Mouse (Mus musculus) bone marrow, adult 2 months (tissue): ENCODE results near the gene Bloc1s3. TPM values are rescaled to one million over a fixed set of nuclear protein-coding genes. Genes with fewer than 3 reads are reported as not detected.

Experiments used
- H3K27ac ChIP-seq: fragments of 200-500 bp; 2 replicates; pipeline ENCODE4 v1.5.1; 2012; ENCODE audit warnings: low read depth, mild to moderate bottlenecking, control low read depth, inconsistent platforms, low read length; ENCODE audit not compliant: control insufficient read depth, poor library complexity, insufficient read depth
- H3K4me1 ChIP-seq: fragments of 200-500 bp; 2 replicates; pipeline ENCODE4 v1.6.1; 2011; ENCODE audit warnings: low read length; ENCODE audit not compliant: control insufficient read depth, insufficient read depth
- H3K4me3 ChIP-seq: fragments of 200-500 bp; replicated peaks from 2 replicates; pipeline ENCODE3; 2011; ENCODE audit warnings: mild to moderate bottlenecking, low read depth, low read length, control low read depth; ENCODE audit not compliant: control insufficient read depth
- CTCF ChIP-seq: fragments of 200-500 bp; IDR thresholded peaks from 2 replicates; pipeline ENCODE4 v1.5.1; 2011; ENCODE audit warnings: low read length, control low read depth; ENCODE audit not compliant: control insufficient read depth, insufficient read depth
- POLR2A ChIP-seq: fragments of 200-500 bp; IDR thresholded peaks from 2 replicates; pipeline ENCODE4 v1.6.1; 2011; ENCODE audit warnings: low read depth, mild to moderate bottlenecking, control low read depth, low read length, borderline replicate concordance; ENCODE audit not compliant: control insufficient read depth
- WGBS: fragments of 180-500 bp; shearing (Covaris S2); methylation state at CpG from one replicate; pipeline ENCODE4 v1.1.7; 2018; 5-methylcytosine and 5-hydroxymethylcytosine counted together
- polyA plus RNA-seq: library from polyadenylated mRNA; stranded (reverse); fragments of >200 nt; gene quantifications from 2 replicates; pipeline ENCODE4 v1.2.4, GENCODE M21; 2011; ENCODE audit warnings: low replicate concordance; ENCODE audit not compliant: missing spikeins, insufficient read depth, insufficient read length

Gene Bloc1s3
- polyA plus RNA-seq, 1 experiment = 8.0 TPM

DNA sequence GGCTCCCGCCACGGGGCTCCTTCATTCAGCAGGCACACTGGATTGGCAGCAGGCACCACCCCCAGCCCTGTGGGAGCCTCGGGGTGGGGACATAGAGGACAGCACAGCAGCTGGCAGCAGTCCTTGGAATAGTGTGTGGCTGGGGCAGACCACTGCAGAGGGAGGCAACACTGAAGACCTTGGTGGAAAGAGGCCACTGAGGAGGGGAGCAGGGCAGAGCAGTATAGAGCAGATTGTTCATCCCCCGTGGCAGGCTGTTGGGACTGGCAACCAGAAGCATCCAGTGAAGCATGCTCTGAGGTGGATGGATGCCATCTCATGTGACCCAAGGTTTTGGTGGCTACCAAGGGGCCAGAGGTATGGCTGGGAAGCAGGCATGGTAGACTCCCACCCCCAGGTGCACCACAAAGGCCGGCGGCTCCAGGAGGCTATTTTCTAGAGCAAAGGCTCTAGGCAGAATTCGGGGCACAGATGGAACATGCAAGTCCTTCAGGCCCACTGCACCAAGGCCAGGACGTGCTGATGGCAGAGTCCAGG lies 34.1 kb upstream of the Bloc1s3 start:
- Histone ChIP-seq H3K4me3 (no peak overlapping the region), H3K27ac (no peak overlapping the region), H3K4me1 (no peaks in the 10 kb centered on the region)
- TF ChIP-seq CTCF (no peak), POLR2A (no peak)
- 66% methylated on average over 8 of the region's 8 CpGs for WGBS

DNA sequence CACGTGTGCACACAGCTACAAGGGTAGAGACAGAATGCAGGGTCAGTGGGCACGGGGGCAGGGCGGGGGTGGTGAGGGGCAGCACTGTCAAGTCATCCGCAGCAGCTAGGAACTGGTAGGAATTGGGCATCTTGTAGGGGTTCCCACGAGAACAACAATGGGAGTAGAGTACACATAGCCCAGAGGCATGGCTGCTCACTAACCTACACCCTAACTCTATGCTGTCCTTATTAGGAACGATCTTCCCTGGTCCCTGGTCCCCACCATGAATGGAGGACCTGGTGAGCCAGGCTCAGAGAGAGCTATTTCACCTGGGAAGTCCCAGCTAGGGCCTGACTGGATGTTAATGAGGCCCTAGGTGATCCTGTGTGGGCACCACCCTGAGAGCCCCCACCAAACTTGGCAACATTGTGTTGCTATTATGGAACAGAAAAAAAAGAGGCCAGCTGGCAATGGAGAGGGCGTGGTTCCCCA lies 33.6 kb upstream of the Bloc1s3 start:
- H3K4me1 ChIP-seq = no peaks in the 10 kb centered on the region
- H3K4me3 ChIP-seq = no peak overlapping the region
- TF ChIP-seq POLR2A = no peak
- TF ChIP-seq CTCF = no peak
- 90% methylated on average over 7 of the region's 7 CpGs for WGBS
- H3K27ac ChIP-seq = no peak overlapping the region

- no peak for TF ChIP-seq CTCF
- no peak for TF ChIP-seq POLR2A
- no peaks in the 10 kb centered on the region for H3K4me1 ChIP-seq
- no peak overlapping the region for H3K27ac ChIP-seq
- 77% methylated on average over 2 of the region's 2 CpGs for WGBS
- H3K4me3 ChIP-seq = no peak overlapping the region
These were observed 32.8 kb upstream of the Bloc1s3 start for GRCm38 (mm10) chr7:19540771-19541566.

DNA sequence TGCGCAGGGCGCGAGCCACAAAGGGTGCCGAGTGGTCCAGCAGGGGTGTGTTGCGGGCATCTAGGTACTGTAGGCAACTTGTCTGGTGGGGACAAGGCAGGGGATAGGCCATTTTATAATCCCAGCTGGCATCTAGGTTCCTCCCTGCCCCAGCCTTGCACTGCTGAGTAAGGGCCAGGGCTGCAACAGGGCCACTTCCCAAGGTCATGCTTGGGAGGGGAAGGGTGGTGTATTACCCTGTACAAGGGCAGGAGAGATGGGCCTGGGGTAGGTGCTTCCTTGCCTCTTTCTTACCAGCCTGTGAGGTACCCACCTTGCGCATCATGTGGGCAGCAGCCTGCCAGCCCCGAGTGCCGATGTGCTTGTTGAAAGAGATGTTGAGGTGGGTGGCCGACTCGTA lies 26.5 kb upstream of the Bloc1s3 start:
- Histone ChIP-seq H3K27ac (no peak overlapping the region), H3K4me3 (no peak overlapping the region), H3K4me1 (no peaks in the 10 kb centered on the region)
- TF ChIP-seq POLR2A = no peak
- no peak for TF ChIP-seq CTCF
- 97% methylated on average over 10 of the region's 10 CpGs for WGBS

DNA sequence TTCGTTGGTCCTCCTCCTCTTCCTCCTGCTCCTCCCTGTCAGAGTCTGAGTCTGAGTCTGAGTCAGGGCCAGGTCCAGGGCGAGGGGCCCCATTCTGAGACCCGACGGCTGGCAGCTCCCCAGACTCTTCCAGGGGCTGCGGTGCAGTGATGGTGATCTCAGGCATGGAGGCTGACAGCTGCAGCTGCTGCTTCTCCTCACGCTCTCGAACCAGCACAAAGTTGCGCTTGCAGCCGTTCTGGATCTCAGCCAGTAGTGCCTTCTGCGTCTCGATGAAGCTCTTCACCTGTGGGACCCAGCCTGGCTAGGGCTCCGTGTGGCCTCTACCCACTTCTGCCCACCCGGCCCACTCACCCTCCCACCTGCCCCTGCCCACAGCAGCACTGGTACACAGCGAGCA lies 24.1 kb upstream of the Bloc1s3 start:
- TF ChIP-seq POLR2A (no peak), CTCF (no peak)
- 90% methylated on average over 14 of the region's 14 CpGs for WGBS
- Histone ChIP-seq H3K4me3 (no peak overlapping the region), H3K4me1 (no peaks in the 10 kb centered on the region), H3K27ac (no peak overlapping the region)

DNA sequence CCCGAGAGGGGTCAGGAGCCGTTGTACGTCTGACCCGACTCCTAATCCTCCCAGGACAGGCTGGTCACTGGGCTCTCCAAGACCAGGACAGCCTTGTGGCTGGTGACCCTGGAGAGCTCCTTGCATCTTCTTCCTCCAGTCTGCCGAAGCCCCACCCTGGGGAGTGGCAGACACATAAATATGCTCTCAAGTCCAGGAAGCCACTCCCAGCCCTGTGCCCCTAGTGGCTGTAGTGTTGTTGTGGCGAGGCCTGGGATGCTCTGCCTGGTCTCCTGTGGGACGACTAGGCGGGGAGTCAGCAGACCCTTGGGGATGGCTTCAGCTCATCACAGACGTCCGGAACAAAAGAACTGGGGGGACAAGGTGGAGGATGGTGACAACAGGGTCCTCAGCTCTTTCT lies 22.9 kb upstream of the Bloc1s3 start:
- Histone ChIP-seq H3K4me3 (no peak overlapping the region), H3K27ac (no peak overlapping the region), H3K4me1 (no peaks in the 10 kb centered on the region)
- TF ChIP-seq POLR2A (no peak), CTCF (no peak)
- WGBS = 83% methylated on average over 10 of the region's 10 CpGs

DNA sequence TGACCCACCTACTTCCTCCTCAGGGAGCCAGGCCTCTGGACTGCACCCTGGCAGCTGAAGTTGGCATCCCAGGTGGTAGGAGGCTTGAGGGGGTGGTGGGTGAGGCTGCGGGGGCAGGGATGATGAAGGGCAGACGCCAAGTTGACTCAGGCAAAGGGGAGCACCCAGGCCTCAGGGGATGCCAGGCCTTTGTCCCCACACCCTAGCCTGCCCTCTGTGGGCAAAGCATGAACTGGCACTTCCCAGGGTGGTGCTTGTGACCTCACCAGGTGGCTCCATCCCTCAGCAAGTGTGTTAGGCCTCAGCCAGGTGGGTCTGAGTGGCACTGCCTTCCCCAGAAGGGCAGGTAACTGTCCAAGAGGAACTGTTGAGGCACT lies 16.9 kb upstream of the Bloc1s3 start:
- Histone ChIP-seq H3K4me3 (no peak overlapping the region), H3K4me1 (no peaks in the 10 kb centered on the region; the same call in 1 of the 2 replicates), H3K27ac (no peak overlapping the region)
- TF ChIP-seq POLR2A (no peak), CTCF (no peak)
- WGBS = 66% methylated on average over 2 of the region's 2 CpGs

GRCm38 (mm10) chr7:19524420-19525104 lies 16.4 kb upstream of the Bloc1s3 start:
- WGBS = 35% methylated on average over 24 of the region's 24 CpGs
- TF ChIP-seq CTCF (no peak), POLR2A (no peak)
- Histone ChIP-seq H3K27ac (no peak overlapping the region), H3K4me3 (no peak overlapping the region), H3K4me1 (no peaks in the 10 kb centered on the region; the same call in 1 of the 2 replicates)
